Mouse (Mus musculus) yolk sac, embryonic 10.5 days (tissue): ENCODE results near the gene Rexo2.
A peak's percentile ranks its signal among the peaks of the same experiment; 100 is the strongest.
"Not testable (repeated sequence)": the region's sequence is repeated elsewhere in the genome, so short reads cannot be mapped to it uniquely, and the experiment has no call there.

ENCODE experiments used
- DNase-seq: peaks from one replicate; pipeline ENCODE4 v3.0.0-alpha.2; 2017; ENCODE audit warnings: low spot score

Rexo2 gene

DNA sequence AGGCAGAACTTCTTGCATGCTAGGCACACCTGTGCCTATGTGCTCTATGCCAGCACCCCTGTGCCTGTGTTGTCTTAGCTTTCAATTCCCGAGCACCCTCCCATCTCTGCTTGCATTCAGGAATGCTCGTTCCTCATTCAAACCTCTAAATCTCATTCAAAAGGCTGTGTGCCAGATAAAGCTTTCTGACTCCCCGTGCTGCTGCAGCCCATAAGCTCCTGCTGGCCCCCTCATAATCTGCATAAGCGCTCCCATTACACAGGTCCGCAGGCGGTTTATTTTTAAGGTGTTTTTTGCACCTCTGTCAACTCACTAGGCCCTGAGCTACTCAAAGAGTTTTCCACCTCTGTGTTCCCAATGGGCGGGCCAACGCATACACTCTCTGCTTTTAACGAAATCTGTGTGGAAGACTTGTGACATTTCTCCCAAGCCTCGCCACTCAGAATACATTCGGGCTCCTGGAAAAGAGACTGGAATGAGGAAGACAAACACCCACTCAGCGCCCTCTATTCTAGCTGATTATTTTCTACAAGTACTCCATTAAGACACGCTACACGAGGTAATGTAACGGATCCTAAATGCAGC is 7.9 kb downstream of the Rexo2 start:
- no peak for DNase-seq

GRCm38 (mm10) chr9:48467471-48467870 is 13.0 kb downstream of the Rexo2 start:
- DNase-seq: not testable (repeated sequence)

- DNase-seq: peak; percentile 38
Measured at GRCm38 (mm10) chr9:48466804-48467203, 13.6 kb downstream of the Rexo2 start.

- no peak for DNase-seq
Measured at GRCm38 (mm10) chr9:48465671-48466070, 14.8 kb downstream of the Rexo2 start.

- DNase-seq: no peak
Measured at GRCm38 (mm10) chr9:48461545-48461944, 18.9 kb downstream of the Rexo2 start.

DNA sequence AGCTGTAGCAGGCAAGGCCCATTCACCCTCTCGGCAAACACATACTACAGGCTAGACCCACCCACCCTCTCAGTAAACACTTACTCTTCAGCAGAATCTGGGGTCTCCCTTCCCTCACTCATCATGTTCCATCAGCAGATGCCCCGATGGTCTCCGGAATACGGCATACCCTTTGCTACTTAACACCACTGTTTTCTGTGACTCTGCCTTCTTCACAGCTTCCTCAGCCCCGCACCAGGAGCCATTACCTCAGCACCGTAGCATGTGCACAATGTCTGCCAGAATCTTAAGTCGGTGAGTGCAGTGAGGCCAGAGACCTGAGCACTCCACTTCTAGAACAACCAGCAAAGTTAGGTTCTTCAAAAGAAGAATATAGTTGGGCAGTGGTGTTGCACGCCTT is 19.7 kb downstream of the Rexo2 start:
- DNase-seq: no peak

DNA sequence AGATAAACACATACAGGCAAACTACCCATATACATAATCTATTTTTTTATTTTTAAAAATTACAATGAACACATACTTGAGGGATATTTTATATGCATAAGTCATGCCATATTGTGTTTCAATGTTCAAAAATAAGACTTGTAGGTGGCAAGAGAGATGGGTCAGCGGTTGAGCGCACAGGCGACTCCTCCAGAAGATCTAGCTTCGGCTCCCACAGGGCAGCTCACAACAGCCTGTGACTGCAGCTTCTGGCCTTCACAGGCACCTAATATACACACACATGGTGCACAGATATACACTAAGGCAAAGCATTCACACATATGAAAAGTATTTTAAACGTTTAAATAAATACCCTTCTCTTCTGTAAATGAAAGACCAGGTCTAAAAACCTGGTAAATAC is 21.0 kb downstream of the Rexo2 start:
- no peak for DNase-seq

GRCm38 (mm10) chr9:48458879-48459278 is 21.5 kb downstream of the Rexo2 start:
- no peak for DNase-seq

DNA sequence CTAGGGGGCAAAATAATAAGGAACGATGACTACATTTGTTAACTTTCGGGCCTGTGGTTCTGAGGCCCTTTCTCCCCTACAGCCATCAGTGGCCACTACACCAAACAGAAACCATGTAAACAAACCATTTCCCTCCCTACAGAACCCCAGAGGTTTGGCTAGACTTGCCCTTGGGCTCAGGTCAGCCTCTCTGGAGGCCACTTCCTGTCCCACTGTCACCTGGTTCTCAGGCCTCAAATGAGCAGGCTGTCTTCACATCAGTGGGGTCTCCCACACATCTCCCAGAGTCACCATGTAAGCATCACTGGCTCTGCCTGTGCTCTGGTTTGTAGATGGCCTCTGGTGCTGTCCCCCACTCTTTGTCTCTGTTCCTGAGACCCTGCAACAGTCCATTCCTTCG is 24.5 kb downstream of the Rexo2 start:
- no peak for DNase-seq

GRCm38 (mm10) chr9:48450066-48450465 is 30.4 kb downstream of the Rexo2 start:
- no peak for DNase-seq

DNA sequence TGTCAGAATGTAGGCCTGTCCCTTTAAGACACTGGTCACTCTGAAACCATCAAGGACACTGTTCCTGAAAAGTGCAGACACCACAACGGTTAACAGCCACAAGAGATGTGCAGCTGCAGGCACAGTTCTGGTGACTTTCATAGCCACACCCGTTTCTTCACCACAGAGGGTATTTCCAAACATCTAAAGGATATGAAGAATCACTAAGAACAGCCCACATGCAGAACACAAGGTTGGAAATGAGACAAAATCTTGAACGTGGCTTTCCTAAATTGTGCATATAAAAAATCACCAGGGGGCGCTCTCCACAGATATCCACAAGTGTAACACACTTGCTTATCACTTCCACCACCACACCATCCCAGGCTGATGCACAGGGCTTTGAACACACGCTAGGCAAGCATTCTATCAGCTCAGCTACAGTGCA is 32.6 kb downstream of the Rexo2 start:
- DNase-seq: no peak

DNA sequence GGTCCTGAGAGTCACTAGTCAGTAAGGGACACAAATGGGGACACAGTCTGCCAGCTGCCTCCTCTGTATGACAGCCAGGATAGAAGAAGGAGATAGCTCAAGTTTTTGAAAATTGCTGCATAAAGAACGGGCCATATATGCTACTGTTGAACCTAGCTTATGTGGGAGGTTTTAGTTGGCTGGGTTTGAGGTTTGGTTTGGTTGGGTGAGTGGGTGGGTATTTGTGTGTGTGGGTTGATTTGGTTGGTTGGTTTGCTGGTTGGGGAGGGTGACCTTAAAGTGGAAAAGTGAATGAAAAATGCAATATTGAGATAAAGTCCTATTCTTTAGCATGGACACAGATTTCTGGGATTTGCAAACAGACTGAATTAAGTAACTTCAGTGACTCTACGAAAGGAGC is 35.6 kb downstream of the Rexo2 start:
- no peak for DNase-seq

DNA sequence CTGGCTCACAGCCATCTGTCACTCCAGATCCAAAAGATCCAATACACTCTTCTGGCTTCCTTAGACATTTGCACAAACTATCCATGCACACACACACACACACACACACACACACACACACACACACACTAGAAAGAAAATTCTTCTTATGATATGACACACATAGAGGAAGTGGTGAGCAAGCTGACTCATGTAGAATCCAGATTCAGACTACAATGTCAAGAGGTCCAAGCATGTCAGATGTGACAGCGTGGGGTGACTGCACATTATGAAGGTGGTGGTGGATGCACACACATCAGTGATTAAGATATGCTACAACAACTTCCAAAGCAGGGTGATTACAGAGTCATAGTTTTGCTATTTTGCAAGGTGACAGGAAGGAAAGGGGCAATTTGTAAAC is 36.5 kb downstream of the Rexo2 start:
- DNase-seq: no peak

- DNase-seq: no peak
Measured at GRCm38 (mm10) chr9:48432449-48432848, 48.0 kb downstream of the Rexo2 start.

DNA sequence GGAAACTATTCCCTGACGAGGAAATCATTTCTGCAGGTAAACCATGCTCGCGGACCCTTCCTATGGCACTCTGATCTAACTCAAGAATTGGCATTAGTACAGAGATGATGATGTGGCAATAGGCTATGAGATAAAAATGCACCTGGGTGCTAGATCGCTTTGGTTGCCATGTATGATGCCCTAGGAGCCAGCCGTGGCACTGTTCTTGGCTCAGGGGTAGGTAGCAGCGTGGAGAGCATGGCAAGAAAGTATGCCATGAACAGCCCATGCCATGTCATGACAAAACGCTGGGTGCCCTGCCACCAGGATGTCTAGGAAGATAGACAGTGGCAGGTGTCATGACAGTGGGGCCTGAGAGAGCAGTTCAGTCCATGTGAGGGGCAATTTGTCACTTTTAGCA is 53.2 kb downstream of the Rexo2 start:
- no peak for DNase-seq

DNA sequence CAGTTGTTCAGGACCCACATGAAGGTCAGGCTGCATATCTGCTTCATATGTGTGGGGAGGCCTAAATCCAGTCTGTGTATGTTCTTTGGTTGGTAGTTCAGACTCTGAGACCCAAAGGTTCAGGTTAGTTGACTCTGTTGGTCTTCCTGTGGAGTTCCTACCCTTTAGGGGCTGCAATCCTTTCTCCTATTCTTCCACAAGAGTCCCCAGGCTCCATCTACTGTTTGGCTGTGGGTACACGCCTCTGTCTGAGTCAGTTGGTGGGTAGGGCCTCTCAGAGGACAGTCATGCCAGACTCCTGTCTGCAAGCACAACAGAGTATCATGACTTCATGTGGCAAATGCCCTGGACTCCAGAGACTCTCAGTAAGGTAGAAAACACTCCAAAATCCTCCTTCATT is 57.2 kb downstream of the Rexo2 start:
- DNase-seq: no peak

- DNase-seq: no peak
Measured at GRCm38 (mm10) chr9:48422382-48422781, 58.0 kb downstream of the Rexo2 start.

DNA sequence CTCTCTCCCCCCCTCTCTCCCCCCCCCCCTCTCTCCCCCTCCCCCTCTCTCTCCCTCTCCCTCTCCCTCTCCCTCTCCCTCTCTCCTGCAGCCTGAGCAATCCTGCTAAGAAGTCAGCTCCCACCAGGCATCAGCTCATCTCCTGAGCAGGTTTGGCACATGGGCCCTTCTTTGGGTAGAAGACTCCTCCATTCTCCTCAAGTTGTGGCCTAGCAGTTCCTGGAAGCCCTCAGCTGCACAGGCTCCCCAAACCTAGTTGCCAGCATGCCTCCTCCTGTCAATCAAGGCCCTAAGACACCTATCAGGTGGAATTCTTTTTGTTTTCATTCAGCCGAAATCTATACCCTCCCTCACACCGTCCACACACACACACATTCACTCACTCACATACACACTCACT is 58.9 kb downstream of the Rexo2 start:
- no peak for DNase-seq

DNA sequence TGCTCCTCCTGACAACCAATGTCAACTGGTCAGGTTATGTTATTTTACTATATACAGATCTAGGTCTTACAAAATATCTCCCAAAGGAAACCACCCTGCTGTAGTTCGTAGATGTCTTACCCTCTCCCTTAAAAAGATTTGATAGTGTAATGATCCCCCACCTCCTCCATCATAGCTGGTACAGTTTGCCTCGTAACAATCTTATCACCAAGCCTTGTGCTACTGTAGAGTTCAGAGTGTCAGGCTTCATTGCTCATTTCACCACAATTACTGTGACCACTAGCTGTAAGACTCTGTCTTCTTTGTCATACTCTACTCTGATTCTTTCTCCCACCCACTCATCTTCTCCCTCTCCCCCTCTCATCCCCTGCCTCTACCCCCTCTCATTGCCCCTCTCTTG is 59.4 kb downstream of the Rexo2 start:
- DNase-seq: no peak

- no peak for DNase-seq
Measured at GRCm38 (mm10) chr9:48420437-48420836, 60.0 kb downstream of the Rexo2 start.

- DNase-seq: no peak
Measured at GRCm38 (mm10) chr9:48418829-48419228, 61.6 kb downstream of the Rexo2 start.
